Mouse (Mus musculus) bone marrow, adult 2 months (tissue): ENCODE results near the gene Exd2. TPM values are rescaled to one million over a fixed set of nuclear protein-coding genes. Genes with fewer than 3 reads are reported as not detected.

ENCODE experiments used
- H3K27ac ChIP-seq: fragments of 200-500 bp; 2 replicates; pipeline ENCODE4 v1.5.1; 2012; ENCODE audit warnings: low read depth, mild to moderate bottlenecking, control low read depth, inconsistent platforms, low read length; ENCODE audit not compliant: control insufficient read depth, poor library complexity, insufficient read depth
- H3K4me1 ChIP-seq: fragments of 200-500 bp; 2 replicates; pipeline ENCODE4 v1.6.1; 2011; ENCODE audit warnings: low read length; ENCODE audit not compliant: control insufficient read depth, insufficient read depth
- H3K4me3 ChIP-seq: fragments of 200-500 bp; replicated peaks from 2 replicates; pipeline ENCODE3; 2011; ENCODE audit warnings: mild to moderate bottlenecking, low read depth, low read length, control low read depth; ENCODE audit not compliant: control insufficient read depth
- CTCF ChIP-seq: fragments of 200-500 bp; IDR thresholded peaks from 2 replicates; pipeline ENCODE4 v1.5.1; 2011; ENCODE audit warnings: low read length, control low read depth; ENCODE audit not compliant: control insufficient read depth, insufficient read depth
- POLR2A ChIP-seq: fragments of 200-500 bp; IDR thresholded peaks from 2 replicates; pipeline ENCODE4 v1.6.1; 2011; ENCODE audit warnings: low read depth, mild to moderate bottlenecking, control low read depth, low read length, borderline replicate concordance; ENCODE audit not compliant: control insufficient read depth
- WGBS: fragments of 180-500 bp; shearing (Covaris S2); methylation state at CpG from one replicate; pipeline ENCODE4 v1.1.7; 2018; 5-methylcytosine and 5-hydroxymethylcytosine counted together
- polyA plus RNA-seq: library from polyadenylated mRNA; stranded (reverse); fragments of >200 nt; gene quantifications from 2 replicates; pipeline ENCODE4 v1.2.4, GENCODE M21; 2011; ENCODE audit warnings: low replicate concordance; ENCODE audit not compliant: missing spikeins, insufficient read depth, insufficient read length

Exd2 gene
- polyA plus RNA-seq, 1 experiment, result 7.0 TPM

DNA sequence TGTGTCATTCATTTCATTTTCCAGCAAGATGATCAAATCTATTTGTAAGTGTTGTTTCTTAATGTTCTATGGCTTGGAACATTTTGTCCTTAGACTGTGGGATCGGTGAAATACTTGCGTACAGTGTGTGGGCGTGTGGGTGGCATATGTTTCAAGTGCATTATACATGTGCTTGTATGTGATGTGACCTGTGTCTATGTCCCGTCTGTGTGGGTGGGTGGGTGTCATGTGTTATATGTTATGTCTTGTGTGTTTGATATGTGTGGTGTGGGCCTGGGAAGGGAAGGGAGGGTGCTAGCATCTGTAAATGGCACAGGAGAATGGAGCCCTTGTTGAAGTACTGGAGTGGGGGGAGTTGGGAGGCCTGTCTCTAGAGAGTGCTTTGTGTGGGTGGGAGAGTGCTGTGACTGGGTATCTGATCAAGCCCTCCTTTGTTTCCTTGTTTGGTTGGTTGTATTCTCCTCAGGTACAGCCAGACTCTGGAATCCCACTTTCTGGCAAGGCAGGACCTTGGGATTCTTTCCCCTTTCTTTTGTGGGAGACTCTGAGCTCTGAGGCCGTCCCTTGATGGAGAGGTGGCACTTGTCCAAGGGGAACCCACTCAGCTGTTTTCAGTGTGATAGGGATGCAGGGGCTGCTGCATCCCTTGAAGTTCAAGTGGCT lies 65.0 kb downstream of the Exd2 start:
- TF ChIP-seq POLR2A, result no peak
- TF ChIP-seq CTCF, result no peak
- Histone ChIP-seq H3K27ac (no peak overlapping the region), H3K4me3 (no peak overlapping the region), H3K4me1 (no peaks in the 10 kb centered on the region)
- 72% methylated on average over 5 of the region's 5 CpGs for WGBS

DNA sequence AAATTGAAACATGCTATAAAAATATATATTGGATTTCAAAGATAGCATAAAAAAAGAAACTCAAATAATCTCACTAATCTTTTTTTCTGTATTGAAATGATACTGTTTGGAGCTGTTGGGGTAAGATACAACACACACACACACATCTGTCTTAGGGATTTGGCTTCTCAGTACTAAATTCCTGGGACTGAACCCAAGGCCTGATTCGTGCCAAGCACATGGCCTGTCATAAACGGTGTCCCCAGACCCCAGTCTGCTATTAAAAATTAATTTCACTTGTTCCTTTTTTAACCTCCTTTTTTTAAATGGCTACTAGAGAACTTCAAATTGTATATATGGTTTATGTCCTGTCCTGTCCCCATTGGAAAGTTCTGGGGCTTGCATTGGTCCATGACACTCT lies 67.2 kb downstream of the Exd2 start:
- Histone ChIP-seq H3K4me3 (no peak overlapping the region), H3K4me1 (no peaks in the 10 kb centered on the region), H3K27ac (no peak overlapping the region)
- TF ChIP-seq POLR2A (no peak), CTCF (no peak)
- 67% methylated on average over 2 of the region's 2 CpGs for WGBS

DNA sequence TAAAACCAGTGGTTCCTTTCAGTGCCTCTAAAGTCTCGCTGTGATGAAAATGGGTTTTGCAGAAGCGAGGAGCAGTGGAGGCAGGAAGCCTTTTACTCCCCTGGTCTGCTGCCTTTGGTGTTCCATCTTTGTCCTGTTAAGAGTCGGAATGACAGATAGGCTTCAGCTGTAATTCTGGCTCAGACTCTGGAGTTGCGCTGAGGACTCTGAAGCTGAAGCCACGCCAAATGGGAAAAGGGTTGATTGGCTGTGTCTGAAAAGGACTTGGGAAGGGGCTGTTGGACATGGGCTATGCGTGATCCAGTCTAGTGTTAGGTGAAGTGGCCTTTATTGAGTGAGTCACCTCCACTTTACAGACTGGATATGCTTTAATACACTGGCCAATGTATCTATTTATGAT lies 67.7 kb downstream of the Exd2 start:
- 73% methylated on average over 6 of the region's 6 CpGs for WGBS
- Histone ChIP-seq H3K27ac (no peak overlapping the region), H3K4me3 (no peak overlapping the region), H3K4me1 (no peaks in the 10 kb centered on the region)
- TF ChIP-seq CTCF, result no peak

DNA sequence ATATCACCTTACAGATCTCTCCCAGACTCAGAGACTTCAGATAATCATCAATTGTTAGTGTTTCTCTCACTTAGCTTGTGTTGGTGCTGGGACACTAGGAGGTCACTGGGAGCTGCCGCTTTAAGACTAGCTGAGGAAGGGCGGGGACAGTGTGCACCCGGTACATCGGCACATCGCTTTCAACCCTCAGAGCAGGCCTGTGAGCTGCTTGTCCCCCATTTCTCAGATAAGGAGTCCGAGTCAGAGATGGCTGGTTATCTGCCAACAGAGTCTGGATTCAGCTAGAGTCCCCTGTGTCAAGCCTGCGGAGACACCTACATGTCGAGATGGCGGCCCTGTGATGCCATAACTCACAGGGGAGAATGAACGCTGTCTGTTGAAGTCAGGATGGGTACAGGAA lies 68.7 kb downstream of the Exd2 start:
- WGBS, result 69% methylated on average over 10 of the region's 10 CpGs
- no peak overlapping the region for H3K27ac ChIP-seq
- no peak for TF ChIP-seq POLR2A
- no peak for TF ChIP-seq CTCF

DNA sequence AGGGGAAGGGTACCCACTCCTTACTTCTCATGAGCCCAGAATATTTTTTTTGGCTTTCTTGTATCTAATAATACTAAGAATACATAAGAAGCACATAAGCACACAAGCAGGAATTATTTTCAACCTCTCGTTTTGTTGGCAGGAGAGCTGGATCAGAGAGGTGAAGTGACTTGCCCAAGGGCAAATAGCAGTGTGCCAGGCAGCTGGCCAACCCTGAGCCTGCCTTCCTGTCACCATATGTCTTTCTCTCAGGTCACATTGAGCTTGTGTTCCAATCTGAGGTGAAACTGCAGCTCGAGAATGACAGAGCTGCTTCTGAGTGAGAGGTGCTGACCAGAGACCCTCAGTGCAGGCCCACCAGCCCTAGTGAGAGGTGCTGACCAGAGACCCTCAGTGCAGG lies 71.0 kb downstream of the Exd2 start:
- no peak overlapping the region for H3K4me3 ChIP-seq
- H3K4me1 ChIP-seq, result no peaks in the 10 kb centered on the region
- TF ChIP-seq POLR2A (no peak), CTCF (no peak)
- H3K27ac ChIP-seq, result no peak overlapping the region
- 56% methylated on average over 2 of the region's 2 CpGs for WGBS

More for the DNA sequence above, 68.7 kb downstream of the Exd2 start:
- Histone ChIP-seq H3K4me3 (no peak overlapping the region), H3K4me1 (no peaks in the 10 kb centered on the region)

GRCm38 (mm10) chr12:80537313-80537712 lies 74.4 kb downstream of the Exd2 start:
- H3K27ac ChIP-seq, result no peak overlapping the region
- no peak overlapping the region for H3K4me3 ChIP-seq
- 73% methylated on average over 2 of the region's 2 CpGs for WGBS
- H3K4me1 ChIP-seq, result no peaks in the 10 kb centered on the region
- TF ChIP-seq POLR2A (no peak), CTCF (no peak)

DNA sequence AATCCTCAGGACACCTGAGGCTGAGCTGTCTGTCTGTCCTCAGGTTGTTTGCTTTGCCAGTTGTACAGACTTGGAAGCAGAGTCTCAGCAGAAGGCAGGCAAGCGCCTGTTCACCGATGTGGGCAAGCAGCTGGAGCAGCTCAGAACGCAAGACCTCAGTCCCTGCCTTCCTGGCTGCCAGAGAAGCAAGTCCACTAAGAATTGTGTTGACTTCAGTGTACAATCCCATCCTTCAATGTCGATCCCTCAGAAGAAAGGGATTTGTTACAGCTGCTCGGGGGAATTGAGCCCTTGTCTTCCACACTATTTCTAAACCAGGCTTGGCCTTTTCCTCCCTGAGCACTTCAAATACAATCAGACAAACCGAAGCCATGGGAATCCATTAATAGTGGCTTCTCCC lies 75.4 kb downstream of the Exd2 start:
- no peak overlapping the region for H3K27ac ChIP-seq
- no peak overlapping the region for H3K4me3 ChIP-seq
- 70% methylated on average over 6 of the region's 6 CpGs for WGBS
- no peak for TF ChIP-seq CTCF
- no peak for TF ChIP-seq POLR2A
- H3K4me1 ChIP-seq, result no peaks in the 10 kb centered on the region

DNA sequence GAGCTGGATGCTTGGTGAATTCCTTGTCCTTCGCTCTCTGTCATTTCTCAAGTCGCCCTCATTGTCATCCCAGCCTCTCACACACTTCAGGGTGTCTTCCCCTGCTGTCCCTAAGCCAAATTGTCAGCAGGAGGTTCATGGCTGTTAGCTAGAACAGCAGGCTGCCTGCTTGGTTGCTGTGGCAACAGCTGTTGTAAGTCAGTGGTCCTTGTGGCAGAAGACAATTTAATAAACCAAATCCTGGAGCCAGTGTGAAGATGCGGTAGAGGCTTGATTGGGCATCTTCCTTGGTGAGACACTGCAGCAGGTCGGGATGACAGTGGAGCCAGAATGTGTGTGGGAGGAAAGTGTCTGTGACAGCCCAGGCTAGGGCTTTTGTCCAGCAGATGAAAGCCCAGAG lies 82.4 kb downstream of the Exd2 start:
- no peaks in the 10 kb centered on the region for H3K4me1 ChIP-seq
- no peak overlapping the region for H3K27ac ChIP-seq
- TF ChIP-seq CTCF (no peak), POLR2A (no peak)
- H3K4me3 ChIP-seq, result no peak overlapping the region
- WGBS, result 45% methylated on average over 4 of the region's 4 CpGs

- no peak overlapping the region for H3K27ac ChIP-seq
- no peak for TF ChIP-seq POLR2A
- no peak for TF ChIP-seq CTCF
- H3K4me3 ChIP-seq, result no peak overlapping the region
- 77% methylated on average over 11 of the region's 11 CpGs for WGBS
- no peaks in the 10 kb centered on the region for H3K4me1 ChIP-seq
Measured at GRCm38 (mm10) chr12:80549646-80550045, 86.8 kb downstream of the Exd2 start.

Other genes with a start within 250 kb of the Exd2 start
- 29.7 and 70.6 TPM in 2 replicates for gene Actn1, start 202.7 kb upstream of the Exd2 start, polyA plus RNA-seq
- gene Dcaf5, start 26.5 kb upstream of the Exd2 start, polyA plus RNA-seq, result 4.6 and 12.5 TPM in 2 replicates
- gene Galnt16, start 55.2 kb downstream of the Exd2 start, polyA plus RNA-seq, result not detected in 2 replicates
- 4.7 and 6.9 TPM in 2 replicates for gene Slc39a9, start 180.8 kb downstream of the Exd2 start, polyA plus RNA-seq
- gene Erh, start 181.2 kb downstream of the Exd2 start, polyA plus RNA-seq, result 18.9 and 23.6 TPM in 2 replicates
- gene Plekhd1, start 229.5 kb downstream of the Exd2 start, polyA plus RNA-seq, result not detected in 2 replicates